ENCODE assay signal across 9 mouse cellular contexts in genomic region chr2:30801067-30801852, GRCm38 (mm10). TPM values are rescaled to one million over a fixed set of nuclear protein-coding genes. Genes with fewer than 3 reads are reported as not detected.
DNase-seq lines count a peak whose midpoint lies in the region; ATAC-seq and TF ChIP-seq lines count a peak whose summit lies in the region.
"Had no signal": no experiment of that assay in that cellular context is flagged by ENCODE, and none has a peak within 500 bp of the region (broad histone marks: within the 10 kb centered on the region; RNA-seq: fewer than 3 reads in every experiment).

No protein-coding gene starts in this region.

- no peak overlapping the region for H3K27ac ChIP-seq in embryonic facial prominence, embryonic 14.5 days (replicated peaks; ENCODE audit: low read depth, low read length)
- H3K27ac ChIP-seq in hindbrain, embryonic 12.5 days, result no peak overlapping the region
- H3K27ac ChIP-seq in liver, embryonic 13.5 days, result no peak overlapping the region
- H3K27ac ChIP-seq in neural tube, embryonic 14.5 days (ENCODE audit: low read depth, low read length), result no peak overlapping the region
- H3K27ac ChIP-seq: macrophage had no signal

- peak overlapping the region; percentile 95 for H3K4me2 ChIP-seq in embryonic facial prominence, embryonic 14.5 days (ENCODE audit: low read depth, low read length)
- H3K4me2 ChIP-seq in hindbrain, embryonic 12.5 days (replicated peaks), result peak overlapping the region; percentile 69
- H3K4me2 ChIP-seq in liver, embryonic 13.5 days, result peak overlapping the region; percentile 66
- H3K4me2 ChIP-seq in neural tube, embryonic 14.5 days (ENCODE audit: low read depth, low read length), result peak overlapping the region; percentile 76

- H3K9ac ChIP-seq in embryonic facial prominence, embryonic 14.5 days (ENCODE audit: low read depth, low read length), result peak overlapping the region; percentile 66
- peak overlapping the region; percentile 60 for H3K9ac ChIP-seq in hindbrain, embryonic 12.5 days
- peak overlapping the region; percentile 24; the same call in 1 of the 2 replicates for H3K9ac ChIP-seq in liver, embryonic 13.5 days
- peak overlapping the region; percentile 58 for H3K9ac ChIP-seq in neural tube, embryonic 14.5 days (replicated peaks; ENCODE audit: low read depth, low read length)

- WGBS in embryonic facial prominence, embryonic 14.5 days, result 2% methylated on average over 29 of the region's 77 CpGs
- WGBS in hindbrain, embryonic 12.5 days, result under 1% methylated on average over 76 of the region's 77 CpGs
- 2% methylated on average over 69 of the region's 77 CpGs for WGBS in liver, embryonic 13.5 days (ENCODE audit: insufficient replicate concordance)
- under 1% methylated on average over 77 of the region's 77 CpGs for WGBS in neural tube, embryonic 14.5 days

- no peaks in the 10 kb centered on the region for H3K36me3 ChIP-seq in E14TG2a.4 (ENCODE audit: insufficient read depth, low read length)
- H3K36me3 ChIP-seq in embryonic facial prominence, embryonic 14.5 days (ENCODE audit: control insufficient read depth, insufficient read depth, low read length), result no peaks in the 10 kb centered on the region
- H3K36me3 ChIP-seq in hindbrain, embryonic 12.5 days, result no peaks in the 10 kb centered on the region
- no peaks in the 10 kb centered on the region for H3K36me3 ChIP-seq in liver, embryonic 13.5 days
- no peaks in the 10 kb centered on the region for H3K36me3 ChIP-seq in neural tube, embryonic 14.5 days (ENCODE audit: control insufficient read depth, insufficient read depth, low read length)

- ATAC-seq in embryonic facial prominence, embryonic 14.5 days (ENCODE audit: low read depth), result peak; percentile 62
- peak; percentile 39; the same call in 1 of the 2 replicates for ATAC-seq in hindbrain, embryonic 12.5 days (ENCODE audit: low FRiP score)
- ATAC-seq in liver, embryonic 13.5 days (ENCODE audit: low read depth), result no peak
- ATAC-seq in neural tube, embryonic 14.5 days (ENCODE audit: low read depth), result peak; percentile 62

- H3K9me3 ChIP-seq in E14TG2a.4 (ENCODE audit: low read length), result no peaks in the 10 kb centered on the region
- H3K9me3 ChIP-seq in embryonic facial prominence, embryonic 14.5 days (ENCODE audit: control insufficient read depth, low read length), result no peaks in the 10 kb centered on the region
- no peaks in the 10 kb centered on the region for H3K9me3 ChIP-seq in hindbrain, embryonic 12.5 days (replicated peaks)
- no peaks in the 10 kb centered on the region for H3K9me3 ChIP-seq in liver, embryonic 13.5 days (replicated peaks)
- no peaks in the 10 kb centered on the region for H3K9me3 ChIP-seq in neural tube, embryonic 14.5 days (ENCODE audit: control insufficient read depth, low read length)

- peak; percentile 44 to 45 for DNase-seq in frontal cortex, postnatal 36 days (ENCODE audit: low spot score in 2 of 2)
- DNase-seq in frontal cortex, postnatal 25 days (ENCODE audit: low spot score in 2 of 2), result no peak
- DNase-seq in embryonic facial prominence, embryonic 14.5 days (ENCODE audit: low spot score), result peak; percentile 50
- DNase-seq in liver, embryonic 13.5 days, result no peak
- DNase-seq in frontal cortex, postnatal 14 days (ENCODE audit: low spot score in 2 of 2), result no peak

- peaks cover 87% of the 10 kb centered on the region for H3K4me1 ChIP-seq in E14TG2a.4 (replicated peaks; ENCODE audit: low read depth, low read length)
- H3K4me1 ChIP-seq in embryonic facial prominence, embryonic 14.5 days (ENCODE audit: control insufficient read depth, insufficient read depth, low read length), result peaks cover 12% of the 10 kb centered on the region
- peaks cover 26% of the 10 kb centered on the region for H3K4me1 ChIP-seq in hindbrain, embryonic 12.5 days
- peaks cover 19% of the 10 kb centered on the region for H3K4me1 ChIP-seq in liver, embryonic 13.5 days (replicated peaks)
- peaks cover 22% of the 10 kb centered on the region for H3K4me1 ChIP-seq in neural tube, embryonic 14.5 days (ENCODE audit: control insufficient read depth, insufficient read depth, low read length)

- H3K4me3 ChIP-seq in E14TG2a.4 (replicated peaks; ENCODE audit: low read length), result peak overlapping the region; percentile 84
- peak overlapping the region; percentile 48 for H3K4me3 ChIP-seq in embryonic facial prominence, embryonic 14.5 days (ENCODE audit: low read depth, low read length)
- H3K4me3 ChIP-seq in hindbrain, embryonic 12.5 days, result peak overlapping the region; percentile 48
- peak overlapping the region; percentile 45 for H3K4me3 ChIP-seq in liver, embryonic 13.5 days (replicated peaks)
- H3K4me3 ChIP-seq in neural tube, embryonic 14.5 days (ENCODE audit: low read depth, low read length), result peak overlapping the region; percentile 42

- TF ChIP-seq CTCF in E14TG2a.4 (conservative IDR thresholded peaks at IDR 0.05; ENCODE audit: low read length), result no peak

- H3K27me3 ChIP-seq in E14TG2a.4 (ENCODE audit: insufficient read depth, low read length), result peaks cover 47% of the 10 kb centered on the region
- H3K27me3 ChIP-seq in embryonic facial prominence, embryonic 14.5 days (replicated peaks; ENCODE audit: control insufficient read depth, insufficient read depth, low read length), result peaks cover 14% of the 10 kb centered on the region
- H3K27me3 ChIP-seq in hindbrain, embryonic 12.5 days, result peaks cover 44% of the 10 kb centered on the region
- peaks cover 93% of the 10 kb centered on the region for H3K27me3 ChIP-seq in liver, embryonic 13.5 days
- peaks cover 4% of the 10 kb centered on the region; the same call in 1 of the 2 replicates for H3K27me3 ChIP-seq in neural tube, embryonic 14.5 days (ENCODE audit: control insufficient read depth, insufficient read depth, low read length)

RNA-seq across cellular contexts. Expression of gene 1700001O22Rik, which starts 2.2 kb away (rescaled TPM):
- polyA plus RNA-seq in embryonic facial prominence, embryonic 14.5 days (2014; fragmentation: Nextera tagmentation; extraction: Ambion mirVana), result 1.9 and 2.5 TPM in 2 replicates
- polyA plus RNA-seq in hindbrain, embryonic 12.5 days (2016; fragmentation: Nextera tagmentation; extraction: Ambion mirVana), result 1.9 and 2.2 TPM in 2 replicates
- 0.10 and 0.17 TPM in 2 replicates for polyA plus RNA-seq in liver, embryonic 13.5 days (2015; fragmentation: Nextera tagmentation; extraction: Ambion mirVana)
- 0.89 and 1.9 TPM in 2 replicates for polyA plus RNA-seq in neural tube, embryonic 14.5 days (2014; fragmentation: Nextera tagmentation; extraction: Ambion mirVana)
- polyA plus RNA-seq: macrophage had no signal

RNA-seq across cellular contexts. Expression of gene Ntmt1, which starts 6.4 kb away (rescaled TPM):
- polyA plus RNA-seq in embryonic facial prominence, embryonic 14.5 days (2014; fragmentation: Nextera tagmentation; extraction: Ambion mirVana), result 81.7 and 85.6 TPM in 2 replicates
- 97.2 and 102 TPM in 2 replicates for polyA plus RNA-seq in hindbrain, embryonic 12.5 days (2016; fragmentation: Nextera tagmentation; extraction: Ambion mirVana)
- polyA plus RNA-seq in liver, embryonic 13.5 days (2015; fragmentation: Nextera tagmentation; extraction: Ambion mirVana), result 35.5 and 36.3 TPM in 2 replicates
- 105 and 112 TPM in 2 replicates for polyA plus RNA-seq in neural tube, embryonic 14.5 days (2014; fragmentation: Nextera tagmentation; extraction: Ambion mirVana)

RNA-seq across cellular contexts. Expression of gene Asb6, which starts 28.9 kb away (rescaled TPM):
- polyA plus RNA-seq in embryonic facial prominence, embryonic 14.5 days (2014; fragmentation: Nextera tagmentation; extraction: Ambion mirVana), result 26.6 and 30.4 TPM in 2 replicates
- polyA plus RNA-seq in hindbrain, embryonic 12.5 days (2016; fragmentation: Nextera tagmentation; extraction: Ambion mirVana), result 38.9 and 40.6 TPM in 2 replicates
- polyA plus RNA-seq in liver, embryonic 13.5 days (2015; fragmentation: Nextera tagmentation; extraction: Ambion mirVana), result 34.6 and 36.6 TPM in 2 replicates
- polyA plus RNA-seq in neural tube, embryonic 14.5 days (2014; fragmentation: Nextera tagmentation; extraction: Ambion mirVana), result 35.9 and 36.9 TPM in 2 replicates

RNA-seq across cellular contexts. Expression of gene Prrx2, which starts 33.5 kb away (rescaled TPM):
- 63.8 and 68.0 TPM in 2 replicates for polyA plus RNA-seq in embryonic facial prominence, embryonic 14.5 days (2014; fragmentation: Nextera tagmentation; extraction: Ambion mirVana)
- polyA plus RNA-seq in hindbrain, embryonic 12.5 days (2016; fragmentation: Nextera tagmentation; extraction: Ambion mirVana), result 38.8 and 38.9 TPM in 2 replicates
- 0.53 and 0.57 TPM in 2 replicates for polyA plus RNA-seq in liver, embryonic 13.5 days (2015; fragmentation: Nextera tagmentation; extraction: Ambion mirVana)
- 0.70 and 0.99 TPM in 2 replicates for polyA plus RNA-seq in neural tube, embryonic 14.5 days (2014; fragmentation: Nextera tagmentation; extraction: Ambion mirVana)
- polyA plus RNA-seq: macrophage had no signal

Comparison
In these comparisons a context has a peak if more than half of its experiments do, and no peak if none do; other contexts are left out.
1. DNase-seq: peak in frontal cortex, postnatal 36 days (2 of 2) and embryonic facial prominence, embryonic 14.5 days (single experiment); none in frontal cortex, postnatal 25 days (0 of 2), liver, embryonic 13.5 days (single experiment) and frontal cortex, postnatal 14 days (0 of 2).
2. Peak in every context shown above with its lines, with median percentiles within 50 percentile points of each other: H3K4me3 ChIP-seq, H3K4me2 ChIP-seq and H3K9ac ChIP-seq.